Mouse (Mus musculus) urinary bladder, adult 2 months (tissue): ENCODE measurements around the gene Eps8l1. TPM values are rescaled to one million over a fixed set of nuclear protein-coding genes. Genes with fewer than 3 reads are reported as not detected.

Experiments
- polyA plus RNA-seq: library from polyadenylated mRNA; depleted of rRNA; stranded (reverse); fragments of >200 nt; gene quantifications from 2 replicates; pipeline ENCODE4 v1.2.3, GENCODE M21; 2012; rRNA removed

The Eps8l1 gene
- polyA plus RNA-seq, 1 experiment = 19.2 TPM

Other genes starting within 250 kb of the Eps8l1 start
- 0.62 and 0.77 TPM in 2 replicates for gene Lilra5, start 222.9 kb upstream of the Eps8l1 start, polyA plus RNA-seq
- gene Ncr1, start 123.0 kb upstream of the Eps8l1 start, polyA plus RNA-seq = 0.78 and 1.4 TPM in 2 replicates
- not detected in 2 replicates for gene Gp6, start 62.9 kb upstream of the Eps8l1 start, polyA plus RNA-seq
- 22.3 and 24.7 TPM in 2 replicates for gene Rdh13, start 15.0 kb upstream of the Eps8l1 start, polyA plus RNA-seq
- 72.0 and 159 TPM in 2 replicates for gene Ppp1r12c, start 41.0 kb downstream of the Eps8l1 start, polyA plus RNA-seq
- gene Tnnt1, start 55.7 kb downstream of the Eps8l1 start, polyA plus RNA-seq = 7.5 and 8.8 TPM in 2 replicates
- 5.1 and 5.5 TPM in 2 replicates for gene Tnni3, start 63.6 kb downstream of the Eps8l1 start, polyA plus RNA-seq
- 3.5 and 4.0 TPM in 2 replicates for gene Dnaaf3, start 71.8 kb downstream of the Eps8l1 start, polyA plus RNA-seq
- gene Syt5, start 86.9 kb downstream of the Eps8l1 start, polyA plus RNA-seq = 0.74 and 0.78 TPM in 2 replicates
- not detected in 2 replicates for gene Ptprh, start 143.4 kb downstream of the Eps8l1 start, polyA plus RNA-seq
- gene Tmem86b, start 170.7 kb downstream of the Eps8l1 start, polyA plus RNA-seq = 15.5 and 19.2 TPM in 2 replicates
- 130 and 140 TPM in 2 replicates for gene Ppp6r1, start 198.3 kb downstream of the Eps8l1 start, polyA plus RNA-seq
- 33.0 and 33.5 TPM in 2 replicates for gene Hspbp1, start 224.4 kb downstream of the Eps8l1 start, polyA plus RNA-seq
- gene Brsk1, start 229.9 kb downstream of the Eps8l1 start, polyA plus RNA-seq = 10.1 and 12.8 TPM in 2 replicates